Mouse (Mus musculus) limb, embryonic 11.5 days (tissue): ENCODE measurements around the gene Stx17. TPM values are rescaled to one million over a fixed set of nuclear protein-coding genes. Genes with fewer than 3 reads are reported as not detected.
A peak's percentile ranks its signal among the peaks of the same experiment; 100 is the strongest.

ENCODE experiments used
- ATAC-seq: fragments of 200-750 bp; cut with Nextera tagmentation; 2 replicates; pipeline ENCODE4 v1.8.0; 2017; ENCODE audit warnings: low read depth; ENCODE audit not compliant: insufficient number of reproducible peaks, low FRiP score, low TSS enrichment
- DNase-seq: peaks from one replicate; pipeline ENCODE4 v3.0.0-alpha.2; 2015; ENCODE audit warnings: low spot score
- H3K27ac ChIP-seq: fragments of 300-500 bp; sonication (generic); replicated peaks from 2 replicates; pipeline ENCODE4 v1.5.1; 2014; ENCODE audit warnings: low read depth, mild to moderate bottlenecking, low read length
- H3K27me3 ChIP-seq: fragments of 300-500 bp; sonication (generic); 2 replicates; pipeline ENCODE4 v1.6.1; 2014; ENCODE audit warnings: mild to moderate bottlenecking, low read length, mixed read lengths; ENCODE audit not compliant: control insufficient read depth, insufficient read depth
- H3K36me3 ChIP-seq: fragments of 300-500 bp; sonication (generic); 2 replicates; pipeline ENCODE4 v1.6.1; 2014; ENCODE audit warnings: mild to moderate bottlenecking, low read length, moderate library complexity, mixed read lengths; ENCODE audit not compliant: control insufficient read depth, insufficient read depth
- H3K4me1 ChIP-seq: fragments of 300-500 bp; sonication (generic); 2 replicates; pipeline ENCODE4 v1.6.1; 2014; ENCODE audit warnings: low read length, mixed read lengths; ENCODE audit not compliant: control insufficient read depth, insufficient read depth
- H3K4me2 ChIP-seq: fragments of 300-500 bp; sonication (generic); 2 replicates; pipeline ENCODE4 v1.6.1; 2014; ENCODE audit warnings: low read depth, mild to moderate bottlenecking, moderate library complexity; ENCODE audit not compliant: severe bottlenecking
- H3K4me3 ChIP-seq: fragments of 300-500 bp; sonication (generic); 2 replicates; pipeline ENCODE4 v1.5.1; 2014; ENCODE audit warnings: low read depth, low read length
- H3K9ac ChIP-seq: fragments of 300-500 bp; sonication (generic); 2 replicates; pipeline ENCODE4 v1.6.1; 2014; ENCODE audit warnings: mild to moderate bottlenecking, low read length
- H3K9me3 ChIP-seq: fragments of 300-500 bp; sonication (generic); 2 replicates; pipeline ENCODE4 v1.6.1; 2016; ENCODE audit warnings: low read length; ENCODE audit not compliant: control insufficient read depth
- WGBS: fragments of 180-500 bp; shearing (Covaris S2); extraction: QIAGEN DNeasy Blood & Tissue Kit; methylation state at CpG from one replicate; pipeline ENCODE4 v1.1.7; 2014; 5-methylcytosine and 5-hydroxymethylcytosine counted together
- polyA plus RNA-seq: library from polyadenylated mRNA; unstranded; fragments of >200 nt; fragmentation: Nextera tagmentation; extraction: Ambion mirVana; gene quantifications from 2 replicates; pipeline ENCODE4 v1.2.1, GENCODE M21; 2014

Gene Stx17
- polyA plus RNA-seq, 1 experiment from 2014 or later: 26.9 TPM

- Histone ChIP-seq H3K4me3 (no peak overlapping the region), H3K4me1 (no peaks in the 10 kb centered on the region), H3K9me3 (no peaks in the 10 kb centered on the region), H3K27me3 (no peaks in the 10 kb centered on the region), H3K4me2 (no peak overlapping the region), H3K36me3 (no peaks in the 10 kb centered on the region), H3K9ac (no peak overlapping the region), H3K27ac (no peak overlapping the region)
- DNase-seq: no peak
- no peak for ATAC-seq
- 91% methylated on average over 8 of the region's 8 CpGs for WGBS
These were observed 24.5 kb upstream of the Stx17 start for GRCm38 (mm10) chr4:48100217-48100616.

GRCm38 (mm10) chr4:48101981-48102380 is 22.7 kb upstream of the Stx17 start:
- H3K4me2 ChIP-seq: no peak overlapping the region
- no peak overlapping the region for H3K4me3 ChIP-seq
- no peaks in the 10 kb centered on the region for H3K9me3 ChIP-seq
- 68% methylated on average over 2 of the region's 2 CpGs for WGBS
- no peaks in the 10 kb centered on the region for H3K27me3 ChIP-seq
- no peak overlapping the region for H3K27ac ChIP-seq
- ATAC-seq (no peak), DNase-seq (no peak)
- no peak overlapping the region for H3K9ac ChIP-seq
- no peaks in the 10 kb centered on the region for H3K4me1 ChIP-seq
- H3K36me3 ChIP-seq: no peaks in the 10 kb centered on the region

- Histone ChIP-seq H3K36me3 (no peaks in the 10 kb centered on the region), H3K27ac (no peak overlapping the region), H3K27me3 (no peaks in the 10 kb centered on the region), H3K4me2 (no peak overlapping the region), H3K4me3 (no peak overlapping the region), H3K9me3 (no peaks in the 10 kb centered on the region), H3K4me1 (no peaks in the 10 kb centered on the region), H3K9ac (no peak overlapping the region)
- 81% methylated on average over 5 of the region's 5 CpGs for WGBS
- DNase-seq (no peak), ATAC-seq (no peak)
These were observed 19.3 kb upstream of the Stx17 start for GRCm38 (mm10) chr4:48105387-48105786.

- no peaks in the 10 kb centered on the region for H3K4me1 ChIP-seq
- no peaks in the 10 kb centered on the region for H3K36me3 ChIP-seq
- DNase-seq (no peak), ATAC-seq (no peak)
- 84% methylated on average over 6 of the region's 6 CpGs for WGBS
- no peak overlapping the region for H3K4me2 ChIP-seq
- no peak overlapping the region for H3K27ac ChIP-seq
- no peak overlapping the region for H3K9ac ChIP-seq
- H3K9me3 ChIP-seq: no peaks in the 10 kb centered on the region
- H3K27me3 ChIP-seq: no peaks in the 10 kb centered on the region
- H3K4me3 ChIP-seq: no peak overlapping the region
These were observed 17.6 kb upstream of the Stx17 start for GRCm38 (mm10) chr4:48107086-48107485.

- no peak overlapping the region for H3K9ac ChIP-seq
- no peak for DNase-seq
- no peaks in the 10 kb centered on the region for H3K9me3 ChIP-seq
- H3K4me2 ChIP-seq: no peak overlapping the region
- no peak for ATAC-seq
- H3K36me3 ChIP-seq: no peaks in the 10 kb centered on the region
- H3K27me3 ChIP-seq: no peaks in the 10 kb centered on the region
- H3K27ac ChIP-seq: no peak overlapping the region
- no peaks in the 10 kb centered on the region for H3K4me1 ChIP-seq
- 79% methylated on average over 2 of the region's 2 CpGs for WGBS
- H3K4me3 ChIP-seq: no peak overlapping the region
These were observed 16.1 kb upstream of the Stx17 start for GRCm38 (mm10) chr4:48108591-48108990.

- no peak overlapping the region for H3K4me3 ChIP-seq
- H3K4me1 ChIP-seq: no peaks in the 10 kb centered on the region
- DNase-seq (no peak), ATAC-seq (no peak)
- no peaks in the 10 kb centered on the region for H3K9me3 ChIP-seq
- no peak overlapping the region for H3K27ac ChIP-seq
- no peak overlapping the region for H3K4me2 ChIP-seq
- no peaks in the 10 kb centered on the region for H3K36me3 ChIP-seq
- no peaks in the 10 kb centered on the region for H3K27me3 ChIP-seq
- no peak overlapping the region for H3K9ac ChIP-seq
- WGBS: 87% methylated on average over 3 of the region's 3 CpGs
These were observed 14.4 kb upstream of the Stx17 start for GRCm38 (mm10) chr4:48110331-48110730.

- Histone ChIP-seq H3K4me1 (no peaks in the 10 kb centered on the region), H3K27me3 (no peaks in the 10 kb centered on the region), H3K4me2 (no peak overlapping the region), H3K27ac (no peak overlapping the region), H3K36me3 (no peaks in the 10 kb centered on the region), H3K9ac (no peak overlapping the region), H3K4me3 (no peak overlapping the region), H3K9me3 (no peaks in the 10 kb centered on the region)
- WGBS: 60% methylated on average over 4 of the region's 4 CpGs
- no peak for DNase-seq
- no peak for ATAC-seq
These were observed 8.5 kb upstream of the Stx17 start for GRCm38 (mm10) chr4:48116191-48116590.

GRCm38 (mm10) chr4:48124416-48124772 is 321 bp upstream of the Stx17 start:
- peak; percentile 78 for ATAC-seq
- Histone ChIP-seq H3K36me3 (no peaks in the 10 kb centered on the region), H3K4me3 (peak overlapping the region; percentile 67), H3K9ac (no peak overlapping the region), H3K4me1 (no peaks in the 10 kb centered on the region), H3K4me2 (peak overlapping the region; percentile 84), H3K9me3 (no peaks in the 10 kb centered on the region), H3K27me3 (no peaks in the 10 kb centered on the region), H3K27ac (no peak overlapping the region)
- 5% methylated on average over 9 of the region's 9 CpGs for WGBS
- DNase-seq: no peak

- Histone ChIP-seq H3K4me1 (no peaks in the 10 kb centered on the region), H3K36me3 (no peaks in the 10 kb centered on the region), H3K4me3 (no peak overlapping the region), H3K27ac (no peak overlapping the region), H3K9me3 (no peaks in the 10 kb centered on the region), H3K9ac (no peak overlapping the region), H3K4me2 (no peak overlapping the region), H3K27me3 (no peaks in the 10 kb centered on the region)
- no peak for ATAC-seq
- 91% methylated on average over 6 of the region's 6 CpGs for WGBS
- no peak for DNase-seq
These were observed 5.6 kb downstream of the Stx17 start for GRCm38 (mm10) chr4:48130314-48130713.
